Comparison of ENCODE assay signal across 9 mouse cellular contexts in the genomic region with DNA sequence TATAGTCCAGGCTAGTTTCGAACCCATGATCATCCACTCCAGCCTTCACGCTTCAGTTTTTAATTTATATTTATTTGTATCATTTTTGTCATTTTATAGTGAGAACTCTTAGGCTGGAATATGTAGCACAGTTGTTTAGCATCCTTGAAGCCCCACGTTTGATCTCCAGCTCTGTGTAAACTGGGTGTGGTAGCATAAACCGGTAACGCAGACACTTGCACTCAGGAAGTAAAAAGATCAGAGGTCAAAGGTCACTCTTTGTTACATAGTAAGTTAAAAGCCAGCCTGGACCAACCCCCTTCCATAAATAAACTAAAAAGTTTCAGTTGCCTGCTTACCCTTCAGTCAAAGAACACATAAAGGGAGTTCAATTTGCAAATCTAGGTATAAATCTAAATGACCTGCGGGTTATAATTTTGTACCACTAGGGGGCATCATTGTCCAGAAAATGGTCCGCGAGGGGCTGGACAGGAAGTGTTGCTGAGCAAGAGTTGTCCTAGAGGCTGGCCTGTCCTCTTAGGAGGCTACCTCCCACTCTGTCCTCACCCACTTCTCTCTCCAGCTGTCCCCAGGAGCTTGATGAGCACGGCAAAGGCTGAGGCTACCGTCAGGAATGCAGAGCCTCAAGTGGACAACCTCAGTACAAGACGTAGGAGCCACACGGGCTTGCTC. TPM values are rescaled to one million over a fixed set of nuclear protein-coding genes. Genes with fewer than 3 reads are reported as not detected.
A peak's percentile ranks its signal among the peaks of the same experiment; 100 is the strongest.
DNase-seq lines count a peak whose midpoint lies in the region; ATAC-seq and TF ChIP-seq lines count a peak whose summit lies in the region.
"Had no signal": no experiment of that assay in that cellular context is flagged by ENCODE, and none has a peak within 500 bp of the region (broad histone marks: within the 10 kb centered on the region; RNA-seq: fewer than 3 reads in every experiment).

No protein-coding gene starts in this region.

- peak; percentile 79 for TF ChIP-seq CTCF in lung, postnatal 0 days (IDR thresholded peaks at IDR 0.05)

- no peaks in the 10 kb centered on the region for H3K27me3 ChIP-seq in forebrain, embryonic 16.5 days (replicated peaks; ENCODE audit: control insufficient read depth, insufficient read depth, low read length)
- no peaks in the 10 kb centered on the region for H3K27me3 ChIP-seq in lung, postnatal 0 days (replicated peaks; ENCODE audit: insufficient read depth, low read length)

- no peaks in the 10 kb centered on the region; the same call in 1 of the 2 replicates for H3K4me1 ChIP-seq in forebrain, embryonic 16.5 days (replicated peaks; ENCODE audit: control insufficient read depth, insufficient read depth, low read length)
- no peaks in the 10 kb centered on the region for H3K4me1 ChIP-seq in lung, postnatal 0 days (ENCODE audit: insufficient read depth, low read depth, low read length)

- WGBS in forebrain, embryonic 16.5 days: 51% methylated on average over 12 of the region's 12 CpGs
- WGBS in lung, postnatal 0 days: 27% methylated on average over 12 of the region's 12 CpGs

- H3K4me3 ChIP-seq in forebrain, embryonic 16.5 days (replicated peaks; ENCODE audit: low read length): no peak overlapping the region
- no peak overlapping the region for H3K4me3 ChIP-seq in lung, postnatal 0 days (ENCODE audit: low read depth, low read length)

- no peak overlapping the region for H3K27ac ChIP-seq in forebrain, embryonic 16.5 days (ENCODE audit: low read length)
- H3K27ac ChIP-seq in lung, postnatal 0 days (ENCODE audit: low read length): peak overlapping the region; percentile 38; the same call in 1 of the 2 replicates
- H3K27ac ChIP-seq: macrophage had no signal

- H3K4me2 ChIP-seq in forebrain, embryonic 16.5 days (ENCODE audit: low read length): no peak overlapping the region
- no peak overlapping the region; the same call in 1 of the 2 replicates for H3K4me2 ChIP-seq in lung, postnatal 0 days (replicated peaks; ENCODE audit: low read depth, low read length)

- peak; percentile 48; the same call in 1 of the 2 replicates for TF ChIP-seq EP300 in lung, postnatal 0 days (IDR thresholded peaks at IDR 0.05)

- ATAC-seq in forebrain, embryonic 16.5 days: peak; percentile 76
- peak; percentile 92 for ATAC-seq in lung, postnatal 0 days

- no peak overlapping the region for H3K9ac ChIP-seq in forebrain, embryonic 16.5 days (replicated peaks; ENCODE audit: low read depth, low read length)
- H3K9ac ChIP-seq in lung, postnatal 0 days (replicated peaks; ENCODE audit: low read depth): no peak overlapping the region

- peak; percentile 23 for DNase-seq in cerebellum, adult 8-10 months
- DNase-seq in cerebellum, postnatal 4 days (ENCODE audit: low spot score in 2 of 2): no peak
- peak; percentile 52 to 68 for DNase-seq in adrenal gland, postnatal 36 days
- DNase-seq in heart, postnatal 4 days: peak; percentile 79
- peak; percentile 60 to 74 for DNase-seq in kidney, postnatal 4 days
- DNase-seq in lung, postnatal 0 days (ENCODE audit: low spot score): peak; percentile 90
- peak; percentile 88 for DNase-seq in retina, embryonic 14.5 days (ENCODE audit: low spot score)

- H3K36me3 ChIP-seq in forebrain, embryonic 16.5 days (ENCODE audit: control insufficient read depth, insufficient read depth): no peaks in the 10 kb centered on the region
- H3K36me3 ChIP-seq in lung, postnatal 0 days (ENCODE audit: insufficient read depth, low read length): no peaks in the 10 kb centered on the region

- H3K9me3 ChIP-seq in forebrain, embryonic 16.5 days (ENCODE audit: control insufficient read depth, low read length): no peaks in the 10 kb centered on the region
- H3K9me3 ChIP-seq in lung, postnatal 0 days (ENCODE audit: low read length): no peaks in the 10 kb centered on the region

RNA-seq across cellular contexts. Expression of a gene that starts 19.1 kb away (rescaled TPM):
- total RNA-seq in adrenal gland, postnatal 36 days (2021): 100 to 1,000 TPM; 222 to 238 TPM
- polyA plus RNA-seq in forebrain, embryonic 16.5 days (2015; fragmentation: Nextera tagmentation; extraction: Ambion mirVana): 34.6 and 38.0 TPM in 2 replicates
- 10 to 100 TPM; 31.2 to 32.5 TPM for total RNA-seq in heart, postnatal 4 days (2021)
- 120 and 155 TPM in 2 replicates for polyA plus RNA-seq in lung, postnatal 0 days (2015; fragmentation: Nextera tagmentation; extraction: Ambion mirVana)

RNA-seq across cellular contexts. Expression of a gene that starts 37.6 kb away (rescaled TPM):
- total RNA-seq in adrenal gland, postnatal 36 days (2021): 100 to 1,000 TPM; 295 to 376 TPM
- 4.1 and 5.0 TPM in 2 replicates for polyA plus RNA-seq in forebrain, embryonic 16.5 days (2015; fragmentation: Nextera tagmentation; extraction: Ambion mirVana)
- total RNA-seq in heart, postnatal 4 days (2021): 100 to 1,000 TPM in 1 of 2 experiments, 10 to 100 TPM in 1; 91.3 to 105 TPM
- polyA plus RNA-seq in lung, postnatal 0 days (2015; fragmentation: Nextera tagmentation; extraction: Ambion mirVana): 38.9 and 42.7 TPM in 2 replicates

RNA-seq across cellular contexts. Expression of a gene that starts 37.7 kb away (rescaled TPM):
- total RNA-seq in adrenal gland, postnatal 36 days (2021): 10 to 100 TPM; 16.0 to 17.4 TPM
- 16.9 and 17.0 TPM in 2 replicates for polyA plus RNA-seq in forebrain, embryonic 16.5 days (2015; fragmentation: Nextera tagmentation; extraction: Ambion mirVana)
- 10 to 100 TPM in 1 of 2 experiments, 1 to 10 TPM in 1; 7.6 to 10.2 TPM for total RNA-seq in heart, postnatal 4 days (2021)
- 15.9 and 19.7 TPM in 2 replicates for polyA plus RNA-seq in lung, postnatal 0 days (2015; fragmentation: Nextera tagmentation; extraction: Ambion mirVana)

Comparison
In these comparisons a context has a peak if more than half of its experiments do, and no peak if none do; other contexts are left out.
1. DNase-seq: peak in cerebellum, adult 8-10 months (single experiment), adrenal gland, postnatal 36 days (2 of 2), heart, postnatal 4 days (single experiment), kidney, postnatal 4 days (2 of 2), lung, postnatal 0 days (single experiment) and retina, embryonic 14.5 days (single experiment); none in cerebellum, postnatal 4 days (0 of 2).
2. RNA of a gene that starts 19.1 kb away (total RNA-seq): 222 to 238 TPM in adrenal gland, postnatal 36 days; 31.2 to 32.5 TPM in heart, postnatal 4 days; every median in the first group is over 4 times any median in the second.